Mouse (Mus musculus): Measurements from ENCODE around the gene Itgav.

The Itgav gene

GRCm38 (mm10) chr2:83723921-83724826 is at the start of gene Itgav:
Itgav (plus strand) TSS chr2:83724397.
- peak; percentile 77 to 78 for DNase-seq (ENCODE audit: low spot score in 2 of 2)

- DNase-seq (ENCODE audit: low spot score in 2 of 2) = no peak
These were observed 49.8 kb upstream of the Itgav start for GRCm38 (mm10) chr2:83674421-83674820.

- DNase-seq (ENCODE audit: low spot score in 2 of 2) = no peak
These were observed 49.3 kb upstream of the Itgav start for GRCm38 (mm10) chr2:83674896-83675295.

GRCm38 (mm10) chr2:83675681-83676080 is 48.5 kb upstream of the Itgav start:
- DNase-seq (ENCODE audit: low spot score in 2 of 2) = no peak

GRCm38 (mm10) chr2:83676226-83676870 is 47.8 kb upstream of the Itgav start:
- DNase-seq (ENCODE audit: low spot score in 2 of 2) = no peak

- DNase-seq (ENCODE audit: low spot score in 2 of 2) = no peak
These were observed 42.9 kb upstream of the Itgav start for GRCm38 (mm10) chr2:83681332-83681731.

GRCm38 (mm10) chr2:83681785-83682184 is 42.4 kb upstream of the Itgav start:
- DNase-seq (ENCODE audit: low spot score in 2 of 2) = no peak

- DNase-seq (ENCODE audit: low spot score in 2 of 2) = no peak
These were observed 41.9 kb upstream of the Itgav start for GRCm38 (mm10) chr2:83682282-83682681.

- no peak for DNase-seq (ENCODE audit: low spot score in 2 of 2)
These were observed 40.3 kb upstream of the Itgav start for GRCm38 (mm10) chr2:83683731-83684519.

GRCm38 (mm10) chr2:83684691-83685090 is 39.5 kb upstream of the Itgav start:
- no peak for DNase-seq (ENCODE audit: low spot score in 2 of 2)

- no peak for DNase-seq (ENCODE audit: low spot score in 2 of 2)
These were observed 33.8 kb upstream of the Itgav start for GRCm38 (mm10) chr2:83690372-83690771.

GRCm38 (mm10) chr2:83692651-83693545 is 31.3 kb upstream of the Itgav start:
- DNase-seq (ENCODE audit: low spot score in 2 of 2) = no peak

- no peak for DNase-seq (ENCODE audit: low spot score in 2 of 2)
These were observed 30.1 kb upstream of the Itgav start for GRCm38 (mm10) chr2:83694061-83694460.

GRCm38 (mm10) chr2:83695345-83696247 is 28.6 kb upstream of the Itgav start:
- no peak for DNase-seq (ENCODE audit: low spot score in 2 of 2)

GRCm38 (mm10) chr2:83698484-83698883 is 25.7 kb upstream of the Itgav start:
- DNase-seq (ENCODE audit: low spot score in 2 of 2) = no peak

- no peak for DNase-seq (ENCODE audit: low spot score in 2 of 2)
These were observed 24.9 kb upstream of the Itgav start for GRCm38 (mm10) chr2:83699324-83699723.

GRCm38 (mm10) chr2:83700667-83701066 is 23.5 kb upstream of the Itgav start:
- DNase-seq (ENCODE audit: low spot score in 2 of 2) = no peak

- DNase-seq (ENCODE audit: low spot score in 2 of 2) = no peak
These were observed 21.8 kb upstream of the Itgav start for GRCm38 (mm10) chr2:83702411-83702810.

- no peak for DNase-seq (ENCODE audit: low spot score in 2 of 2)
These were observed 18.5 kb upstream of the Itgav start for GRCm38 (mm10) chr2:83705580-83706158.
